Mouse (Mus musculus) midbrain, embryonic 16.5 days (tissue): ENCODE data around the gene Dydc2. TPM values are rescaled to one million over a fixed set of nuclear protein-coding genes. Genes with fewer than 3 reads are reported as not detected.

Experiments used
- ATAC-seq: fragments of 200-750 bp; cut with Nextera tagmentation; 2 replicates; pipeline ENCODE4 v1.8.0; 2017; ENCODE audit warnings: moderate TSS enrichment
- H3K27ac ChIP-seq: fragments of 300-500 bp; sonication (generic); 2 replicates; pipeline ENCODE4 v1.5.1; 2014; ENCODE audit warnings: mild to moderate bottlenecking, low read length, mixed read lengths
- H3K27me3 ChIP-seq: fragments of 300-500 bp; sonication (generic); 2 replicates; pipeline ENCODE4 v1.6.1; 2014; ENCODE audit warnings: low read depth, low read length, mixed read lengths; ENCODE audit not compliant: control insufficient read depth, insufficient read depth
- H3K36me3 ChIP-seq: fragments of 300-500 bp; sonication (generic); 2 replicates; pipeline ENCODE4 v1.6.1; 2014; ENCODE audit warnings: mild to moderate bottlenecking, low read length, moderate library complexity, mixed read lengths; ENCODE audit not compliant: control insufficient read depth, insufficient read depth
- H3K4me1 ChIP-seq: fragments of 300-500 bp; sonication (generic); 2 replicates; pipeline ENCODE4 v1.6.1; 2014; ENCODE audit warnings: mild to moderate bottlenecking, low read length, mixed read lengths; ENCODE audit not compliant: control insufficient read depth, insufficient read depth
- H3K4me2 ChIP-seq: fragments of 300-500 bp; sonication (generic); 2 replicates; pipeline ENCODE4 v1.6.1; 2014; ENCODE audit warnings: mild to moderate bottlenecking, low read length, mixed read lengths
- H3K4me3 ChIP-seq: fragments of 300-500 bp; sonication (generic); 2 replicates; pipeline ENCODE4 v1.5.1; 2014; ENCODE audit warnings: low read depth, mild to moderate bottlenecking, low read length, moderate library complexity, mixed read lengths
- H3K9ac ChIP-seq: fragments of 300-500 bp; sonication (generic); 2 replicates; pipeline ENCODE4 v1.6.1; 2014; ENCODE audit warnings: low read depth, low read length, mixed read lengths
- H3K9me3 ChIP-seq: fragments of 300-500 bp; sonication (generic); replicated peaks from 2 replicates; pipeline ENCODE4 v1.6.1; 2014; ENCODE audit warnings: mild to moderate bottlenecking, low read length, mixed read lengths; ENCODE audit not compliant: control insufficient read depth, poor library complexity, severe bottlenecking
- WGBS: fragments of 180-500 bp; shearing (Covaris S2); extraction: QIAGEN DNeasy Blood & Tissue Kit; methylation state at CpG from one replicate; pipeline ENCODE4 v1.1.7; 2014; 5-methylcytosine and 5-hydroxymethylcytosine counted together
- polyA plus RNA-seq: library from polyadenylated mRNA; unstranded; fragments of >200 nt; fragmentation: Nextera tagmentation; extraction: Ambion mirVana; gene quantifications from 2 replicates; pipeline ENCODE4 v1.2.1, GENCODE M21; 2015

Dydc2 gene
- polyA plus RNA-seq, 1 experiment from 2014 or later, result 1.2 TPM

GRCm38 (mm10) chr14:41008138-41008537 lies 60.9 kb downstream of the Dydc2 start:
- Histone ChIP-seq H3K36me3 (no peaks in the 10 kb centered on the region), H3K9ac (no peak overlapping the region), H3K27ac (no peak overlapping the region), H3K27me3 (no peaks in the 10 kb centered on the region), H3K4me3 (no peak overlapping the region), H3K4me2 (no peak overlapping the region), H3K9me3 (no peaks in the 10 kb centered on the region), H3K4me1 (peaks cover 10% of the 10 kb centered on the region; the same call in 1 of the 2 replicates)
- WGBS, result 49% methylated on average over 2 of the region's 2 CpGs
- ATAC-seq, result 0 out of 2 replicates have a peak, but pooled peaks have one; percentile 40

- H3K36me3 ChIP-seq, result no peaks in the 10 kb centered on the region
- WGBS, result 51% methylated on average over 5 of the region's 5 CpGs
- no peak for ATAC-seq
- peaks cover 8% of the 10 kb centered on the region; the same call in 1 of the 2 replicates for H3K4me1 ChIP-seq
- no peaks in the 10 kb centered on the region for H3K9me3 ChIP-seq
- H3K9ac ChIP-seq, result no peak overlapping the region
- no peak overlapping the region for H3K4me2 ChIP-seq
- no peaks in the 10 kb centered on the region for H3K27me3 ChIP-seq
- H3K27ac ChIP-seq, result no peak overlapping the region
- H3K4me3 ChIP-seq, result no peak overlapping the region
These were observed 61.4 kb downstream of the Dydc2 start for GRCm38 (mm10) chr14:41007641-41008040.

DNA sequence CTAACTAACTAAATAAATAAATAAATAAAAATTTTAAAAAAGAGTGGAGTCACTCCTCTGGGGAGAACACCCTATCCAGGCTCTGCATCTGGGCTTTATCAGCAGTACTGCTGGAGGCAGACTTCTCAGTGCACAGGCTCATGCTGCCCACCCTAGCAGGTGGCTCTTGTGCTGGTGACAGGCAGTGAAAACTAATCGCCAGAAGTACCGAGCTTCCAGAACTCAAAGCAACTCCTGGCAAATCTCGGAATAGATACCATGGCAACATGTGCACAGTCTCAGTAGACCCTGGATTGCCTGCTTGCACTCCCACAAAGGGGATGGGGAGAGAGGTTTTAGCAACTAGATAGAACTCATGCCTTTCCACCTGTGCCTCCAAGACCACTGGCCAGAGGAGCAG lies 62.1 kb downstream of the Dydc2 start:
- H3K9me3 ChIP-seq, result no peaks in the 10 kb centered on the region
- no peak overlapping the region for H3K4me3 ChIP-seq
- 0 out of 2 replicates have a peak, but pooled peaks cover 2% of the 10 kb centered on the region for H3K36me3 ChIP-seq
- H3K9ac ChIP-seq, result no peak overlapping the region
- H3K4me2 ChIP-seq, result no peak overlapping the region
- no peak for ATAC-seq
- no peak overlapping the region for H3K27ac ChIP-seq
- no peaks in the 10 kb centered on the region for H3K27me3 ChIP-seq
- 43% methylated on average over 3 of the region's 3 CpGs for WGBS
- H3K4me1 ChIP-seq, result peaks cover 8% of the 10 kb centered on the region; the same call in 1 of the 2 replicates

- H3K27ac ChIP-seq, result no peak overlapping the region
- no peak overlapping the region for H3K9ac ChIP-seq
- 0 out of 2 replicates have a peak, but pooled peaks cover 5% of the 10 kb centered on the region for H3K36me3 ChIP-seq
- WGBS, result 96% methylated on average over 10 of the region's 10 CpGs
- H3K27me3 ChIP-seq, result no peaks in the 10 kb centered on the region
- no peaks in the 10 kb centered on the region for H3K9me3 ChIP-seq
- no peak for ATAC-seq
- no peak overlapping the region for H3K4me2 ChIP-seq
- H3K4me3 ChIP-seq, result no peak overlapping the region
- H3K4me1 ChIP-seq, result peaks cover 8% of the 10 kb centered on the region; the same call in 1 of the 2 replicates
These were observed 62.7 kb downstream of the Dydc2 start for GRCm38 (mm10) chr14:41006263-41006662.

- no peak overlapping the region for H3K9ac ChIP-seq
- 59% methylated on average over 9 of the region's 9 CpGs for WGBS
- peaks cover 8% of the 10 kb centered on the region; the same call in 1 of the 2 replicates for H3K4me1 ChIP-seq
- no peak for ATAC-seq
- peaks cover 10% of the 10 kb centered on the region; the same call in 1 of the 2 replicates for H3K36me3 ChIP-seq
- no peak overlapping the region for H3K27ac ChIP-seq
- H3K4me3 ChIP-seq, result no peak overlapping the region
- H3K27me3 ChIP-seq, result no peaks in the 10 kb centered on the region
- no peak overlapping the region for H3K4me2 ChIP-seq
- no peaks in the 10 kb centered on the region for H3K9me3 ChIP-seq
These were observed 63.3 kb downstream of the Dydc2 start for GRCm38 (mm10) chr14:41005716-41006115.

- peak overlapping the region; percentile 27; the same call in 1 of the 2 replicates for H3K9ac ChIP-seq
These were observed 64.5 kb downstream of the Dydc2 start for GRCm38 (mm10) chr14:41004201-41005141.

DNA sequence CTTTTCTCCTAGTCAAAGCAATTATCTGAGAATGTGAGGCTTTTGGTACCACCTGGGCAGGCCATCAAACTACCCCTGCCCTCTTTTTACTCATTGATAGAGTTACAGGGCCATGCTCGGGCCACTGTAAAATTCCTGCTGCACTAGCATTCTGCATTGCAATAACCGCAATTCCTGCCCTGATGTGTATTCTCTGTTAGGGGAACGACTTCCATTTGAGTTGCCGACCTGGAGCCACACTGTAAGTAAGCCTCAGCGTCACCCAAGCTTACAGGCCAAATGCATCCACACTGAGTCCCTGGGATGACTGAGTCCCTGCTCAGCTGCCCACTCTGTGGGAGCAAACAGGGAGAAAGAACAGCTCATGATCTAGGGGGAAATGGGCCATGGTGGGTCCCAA lies 67.4 kb downstream of the Dydc2 start:
- Histone ChIP-seq H3K27ac (no peak overlapping the region), H3K4me1 (peaks cover 8% of the 10 kb centered on the region; the same call in 1 of the 2 replicates), H3K4me2 (no peak overlapping the region), H3K36me3 (peaks cover 26% of the 10 kb centered on the region), H3K27me3 (no peaks in the 10 kb centered on the region), H3K9ac (no peak overlapping the region), H3K4me3 (no peak overlapping the region), H3K9me3 (no peaks in the 10 kb centered on the region)
- no peak for ATAC-seq
- 98% methylated on average over 5 of the region's 5 CpGs for WGBS

More at GRCm38 (mm10) chr14:41004201-41005141, 64.5 kb downstream of the Dydc2 start:
- 11% methylated on average over 22 of the region's 22 CpGs for WGBS
- peaks cover 10% of the 10 kb centered on the region; the same call in 1 of the 2 replicates for H3K36me3 ChIP-seq
- no peaks in the 10 kb centered on the region for H3K27me3 ChIP-seq
- H3K4me1 ChIP-seq, result peaks cover 8% of the 10 kb centered on the region; the same call in 1 of the 2 replicates
- peak overlapping the region; percentile 39 for H3K4me2 ChIP-seq
- no peak; the same call in 1 of the 2 replicates for ATAC-seq
- H3K27ac ChIP-seq, result no peak overlapping the region
- H3K4me3 ChIP-seq, result no peak overlapping the region
- no peaks in the 10 kb centered on the region for H3K9me3 ChIP-seq

GRCm38 (mm10) chr14:41000801-41001200 lies 68.2 kb downstream of the Dydc2 start:
- no peaks in the 10 kb centered on the region for H3K27me3 ChIP-seq
- no peak overlapping the region for H3K27ac ChIP-seq
- peaks cover 8% of the 10 kb centered on the region; the same call in 1 of the 2 replicates for H3K4me1 ChIP-seq
- no peak for ATAC-seq
- no peak overlapping the region for H3K4me3 ChIP-seq
- H3K36me3 ChIP-seq, result peaks cover 30% of the 10 kb centered on the region
- H3K9ac ChIP-seq, result no peak overlapping the region
- WGBS, result 91% methylated on average over 4 of the region's 4 CpGs
- no peaks in the 10 kb centered on the region for H3K9me3 ChIP-seq
- no peak overlapping the region for H3K4me2 ChIP-seq
